Mouse (Mus musculus): ENCODE data around the gene Ctbp1.

The Ctbp1 gene

GRCm38 (mm10) chr5:33274953-33275454, at the start of gene Ctbp1:
Gene Ctbp1 (minus strand): TSS chr5:33274994.
- DNase-seq (ENCODE audit: low read depth, low spot score) = peak; percentile 70

GRCm38 (mm10) chr5:33324491-33324890, 49.7 kb upstream of the Ctbp1 start:
- DNase-seq (ENCODE audit: low read depth, low spot score) = no peak

DNA sequence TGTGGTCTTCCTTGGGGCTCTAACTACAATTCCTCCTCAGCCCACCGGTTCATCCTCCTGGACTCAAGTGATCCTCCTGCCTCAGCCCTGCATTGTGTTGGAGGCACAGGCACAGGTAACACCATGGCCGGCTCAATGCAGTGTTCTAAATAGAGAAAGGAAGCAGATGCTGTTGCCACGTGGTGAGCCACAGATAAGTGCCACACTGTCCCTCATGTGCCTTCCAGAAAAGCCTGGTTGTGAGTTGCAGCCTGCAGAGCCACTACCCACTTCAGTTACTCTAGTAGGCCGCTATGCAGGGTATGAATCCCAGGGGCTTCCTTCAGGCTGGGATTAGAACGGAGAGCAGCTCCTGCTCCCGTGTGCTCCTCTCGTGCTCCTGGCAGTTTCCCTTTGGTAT, 37.4 kb upstream of the Ctbp1 start:
- no peak for DNase-seq (ENCODE audit: low read depth, low spot score)

- DNase-seq (ENCODE audit: low read depth, low spot score) = peak; percentile 77
Observed at GRCm38 (mm10) chr5:33310704-33311462, 36.1 kb upstream of the Ctbp1 start.

GRCm38 (mm10) chr5:33301801-33302200, 27.0 kb upstream of the Ctbp1 start:
- DNase-seq (ENCODE audit: low read depth, low spot score) = no peak

DNA sequence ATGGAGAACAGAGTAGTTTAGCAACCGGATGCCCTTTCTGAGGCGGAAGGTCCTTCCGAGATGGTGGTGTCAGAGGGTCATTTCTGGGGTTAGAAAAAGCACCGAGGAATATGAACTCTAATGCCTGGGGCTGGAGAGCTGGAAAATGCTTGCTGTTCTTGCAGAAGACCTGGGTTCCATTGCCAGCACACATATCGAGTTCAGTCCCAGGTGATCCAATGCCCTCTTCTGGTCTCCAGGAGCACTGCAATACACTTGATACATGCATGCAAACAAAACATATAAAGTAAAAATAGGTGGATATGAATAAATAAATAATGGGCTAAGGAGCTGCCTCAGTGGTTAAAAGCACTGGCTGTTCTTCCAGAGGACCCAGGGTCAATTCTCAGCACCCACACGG, 22.4 kb upstream of the Ctbp1 start:
- DNase-seq (ENCODE audit: low read depth, low spot score) = no peak

DNA sequence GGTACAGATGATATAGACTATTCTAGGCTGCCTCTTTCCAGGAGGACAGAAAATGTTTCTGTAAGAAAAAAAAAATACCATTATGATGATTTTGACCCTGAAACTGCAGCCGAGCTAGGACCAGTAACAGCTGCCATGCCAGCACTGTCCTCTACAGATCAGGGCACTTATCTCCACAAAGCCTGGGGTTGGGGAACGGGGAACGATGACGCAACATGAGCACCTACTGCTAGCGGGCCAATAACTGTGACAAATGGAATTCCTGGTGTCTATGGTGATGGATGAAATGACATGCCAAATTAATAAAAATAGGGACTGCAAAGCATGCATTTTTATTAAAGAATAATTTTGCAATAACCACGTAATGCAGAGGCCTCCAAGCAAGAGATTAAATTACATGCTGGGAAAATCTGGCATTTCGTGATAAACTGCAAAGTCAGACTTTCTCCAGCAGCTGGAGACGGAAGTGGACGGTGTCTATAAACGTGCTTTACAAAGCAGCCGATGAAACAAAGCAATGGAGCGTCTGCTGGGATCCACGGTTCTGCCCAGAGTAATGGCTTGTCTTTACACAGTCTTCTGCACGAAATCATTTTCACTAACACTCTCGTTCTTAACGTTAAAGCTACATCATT, 19.1 kb upstream of the Ctbp1 start:
- no peak for DNase-seq (ENCODE audit: low read depth, low spot score)

GRCm38 (mm10) chr5:33283951-33284350, 9.2 kb upstream of the Ctbp1 start:
- no peak for DNase-seq (ENCODE audit: low read depth, low spot score)

DNA sequence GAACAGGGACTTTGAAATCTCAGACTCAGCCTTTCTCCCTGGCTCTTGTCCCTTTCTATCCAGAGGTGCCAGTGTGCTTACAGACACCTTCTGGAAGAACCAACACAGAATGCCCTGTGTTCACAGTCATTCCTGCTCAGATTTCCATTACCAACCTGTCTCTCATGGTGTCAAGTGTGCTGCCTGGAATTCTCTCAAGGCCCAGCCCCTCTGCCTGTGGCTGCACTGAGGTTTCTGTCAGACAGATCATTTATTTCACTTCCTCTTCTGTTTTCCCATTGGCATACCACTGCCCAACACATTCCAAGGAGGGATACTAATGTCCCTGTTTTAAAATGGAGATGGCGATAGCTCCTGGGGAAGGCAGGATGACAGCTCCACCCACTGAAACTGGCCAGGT, 6.6 kb upstream of the Ctbp1 start:
- no peak for DNase-seq (ENCODE audit: low read depth, low spot score)

- no peak for DNase-seq (ENCODE audit: low read depth, low spot score)
Observed at GRCm38 (mm10) chr5:33278950-33279349, 4.2 kb upstream of the Ctbp1 start.

DNA sequence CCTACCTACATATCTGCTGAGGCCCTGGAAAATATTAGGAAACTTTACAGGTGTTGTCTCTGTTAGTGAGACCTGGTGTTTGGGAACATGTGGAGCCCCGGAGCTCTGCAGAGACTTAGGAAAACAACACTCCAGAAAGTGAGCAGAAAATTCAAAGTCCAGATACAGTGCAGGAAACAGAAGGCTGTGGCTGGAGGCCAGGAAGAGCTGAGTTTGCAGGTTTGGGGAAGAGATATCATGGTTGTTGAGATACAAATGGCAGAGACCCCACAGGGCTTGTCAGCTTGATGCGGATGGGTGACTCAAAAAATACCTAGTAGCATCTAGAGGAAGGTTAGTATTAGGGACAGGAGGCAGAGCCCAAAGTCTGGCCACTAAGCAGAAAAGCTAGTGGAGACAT, 2.5 kb upstream of the Ctbp1 start:
- DNase-seq (ENCODE audit: low read depth, low spot score) = no peak

GRCm38 (mm10) chr5:33275754-33276153, 960 bp upstream of the Ctbp1 start:
- DNase-seq (ENCODE audit: low read depth, low spot score) = no peak

DNA sequence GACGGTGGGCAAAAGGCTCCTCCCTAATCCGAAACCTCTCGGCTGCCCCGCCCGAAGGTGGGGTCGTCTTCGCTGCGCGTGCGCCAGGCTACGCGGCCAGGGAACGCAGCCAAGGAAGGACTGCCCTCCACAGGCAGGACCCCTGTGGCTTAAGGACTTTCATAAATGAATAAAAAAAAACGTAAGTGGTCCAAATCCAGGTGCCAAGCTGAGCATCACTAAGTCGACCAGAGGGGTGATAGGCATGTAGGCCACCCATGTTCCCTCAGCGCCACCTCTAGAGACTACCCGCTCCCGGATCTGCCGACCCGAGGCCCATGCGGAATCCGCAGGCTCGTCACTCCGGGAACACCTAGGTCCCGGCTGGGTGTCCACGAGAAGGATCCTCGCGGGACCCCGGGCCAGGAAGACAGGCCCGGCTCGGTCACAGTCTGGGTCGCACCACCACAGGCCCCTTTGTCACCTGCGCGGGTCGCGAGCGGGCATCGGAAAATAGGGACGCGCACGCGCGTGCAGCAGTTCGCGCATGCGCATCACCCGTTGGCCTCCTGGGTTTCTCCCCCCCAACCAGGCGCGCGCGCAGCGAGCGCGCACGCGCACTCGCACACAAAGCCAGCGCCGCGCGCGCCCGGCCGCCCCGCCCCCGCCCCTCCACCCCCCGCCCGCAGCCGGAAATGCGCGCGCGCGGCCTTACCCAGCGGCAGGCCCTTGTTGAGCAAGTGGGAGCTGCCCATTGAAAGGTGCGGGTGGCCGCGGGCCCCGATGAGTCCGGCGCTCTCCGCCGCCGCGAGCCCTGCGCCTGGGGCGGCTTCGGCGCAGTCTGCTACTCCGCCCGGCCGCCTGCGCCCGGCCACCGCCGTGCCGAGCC, 475 bp downstream of the Ctbp1 start:
- peak; percentile 81 for DNase-seq (ENCODE audit: low read depth, low spot score)

GRCm38 (mm10) chr5:33273777-33274084, 1.1 kb downstream of the Ctbp1 start:
- DNase-seq (ENCODE audit: low read depth, low spot score) = no peak

- DNase-seq (ENCODE audit: low read depth, low spot score) = no peak
Observed at GRCm38 (mm10) chr5:33272845-33273776, 1.7 kb downstream of the Ctbp1 start.

- no peak for DNase-seq (ENCODE audit: low read depth, low spot score)
Observed at GRCm38 (mm10) chr5:33272146-33272545, 2.6 kb downstream of the Ctbp1 start.

GRCm38 (mm10) chr5:33270568-33270967, 4.2 kb downstream of the Ctbp1 start:
- peak; percentile 53 for DNase-seq (ENCODE audit: low read depth, low spot score)

DNA sequence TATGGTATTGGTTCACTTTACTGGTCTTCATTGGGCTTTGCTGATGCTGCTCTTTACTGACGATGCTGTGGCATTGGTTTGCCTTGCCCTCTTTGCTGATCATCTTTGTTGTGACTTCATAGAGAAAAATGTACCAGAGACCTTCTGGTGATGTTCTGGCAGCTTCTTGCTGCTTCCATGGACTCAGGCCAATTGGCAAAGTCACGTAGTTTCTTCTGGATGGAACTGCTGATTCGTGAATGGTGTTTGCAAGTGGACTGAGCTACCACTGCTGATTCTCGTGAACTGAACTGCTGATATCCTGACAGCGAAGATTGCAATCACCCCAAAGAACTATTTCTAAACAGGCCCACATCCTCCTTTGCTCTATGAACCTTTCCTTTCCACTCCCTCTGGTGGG, 20.4 kb downstream of the Ctbp1 start:
- no peak for DNase-seq (ENCODE audit: low read depth, low spot score)

DNA sequence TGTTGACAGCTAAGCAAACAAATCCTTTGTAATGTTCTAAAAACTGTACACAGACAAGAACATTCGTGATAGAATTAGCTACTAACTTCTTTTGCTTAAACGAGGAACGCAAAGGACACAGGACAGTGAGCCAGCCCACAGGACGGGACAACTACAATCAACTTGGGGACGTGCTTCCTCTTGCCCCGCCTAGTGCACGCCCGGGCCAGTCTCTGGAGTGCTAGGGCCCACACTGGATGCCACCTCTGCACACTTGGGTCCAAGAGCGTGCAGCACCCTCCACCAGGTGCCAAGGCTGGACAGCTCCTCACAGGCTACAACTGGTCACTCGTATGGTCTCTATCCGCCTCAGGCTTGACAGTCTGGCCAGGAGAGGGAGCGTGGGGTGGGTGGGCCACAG, 26.6 kb downstream of the Ctbp1 start:
- DNase-seq (ENCODE audit: low read depth, low spot score) = no peak

DNA sequence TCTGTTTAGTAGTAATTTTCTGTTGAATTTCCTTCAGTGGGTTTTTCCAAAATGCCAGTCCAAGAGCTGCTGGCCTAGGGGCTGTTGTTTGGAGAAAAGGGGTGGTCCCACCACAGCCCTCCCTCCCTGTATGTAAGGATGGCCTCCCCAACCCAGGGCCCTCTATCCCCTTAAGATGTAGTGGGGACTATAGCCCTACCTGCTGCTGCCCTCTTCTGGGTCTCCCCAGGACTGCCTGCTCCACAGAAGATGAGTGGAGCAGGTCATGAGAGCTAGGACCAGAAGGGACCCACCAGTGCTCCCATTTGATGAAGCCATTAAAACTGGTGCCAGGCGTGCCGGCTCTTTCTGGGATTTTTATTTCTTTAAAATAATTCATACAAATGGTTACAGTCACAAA, 27.4 kb downstream of the Ctbp1 start:
- DNase-seq (ENCODE audit: low read depth, low spot score) = no peak

DNA sequence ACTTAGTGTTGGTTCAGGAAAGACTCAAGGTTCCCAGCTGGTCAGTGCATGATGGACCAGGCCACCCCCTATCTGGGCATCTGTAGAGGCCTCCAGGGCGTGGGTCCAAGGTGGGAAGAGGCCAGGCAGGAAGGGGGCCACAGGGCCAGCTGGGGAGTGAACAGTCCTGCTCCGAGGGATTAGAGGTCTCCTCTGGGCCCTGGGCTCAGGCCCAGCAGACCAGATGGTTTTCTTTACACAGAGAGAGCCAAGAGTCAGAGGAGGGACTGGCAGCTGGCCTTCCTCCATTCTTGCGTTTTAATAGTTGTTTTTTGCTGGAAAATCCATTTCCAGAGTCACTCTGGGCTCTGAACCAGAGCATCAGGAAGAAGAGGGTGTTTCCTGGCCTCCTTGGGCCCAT, 29.1 kb downstream of the Ctbp1 start:
- DNase-seq (ENCODE audit: low read depth, low spot score) = no peak

All from WW6 (cell line).